Mouse (Mus musculus) c-Kit-positive CD71-positive TER-119-negative erythroid progenitor cells, embryonic 14.5 days (primary cell): ENCODE measurements at regions not wholly inside any gene's neighbourhood (a gene's known extent, or its start where the extent isn't known, plus 50 kb on each side); places are given as distances from the start of the nearest gene placed in this dataset.

Experiments
- DNase-seq: peaks from one replicate; pipeline ENCODE4 v3.0.0-alpha.2; 2013; ENCODE audit warnings: low read depth

GRCm38 (mm10) chr3:115596523-115596922 lies 118.3 kb downstream of the S1pr1 start:
- peak; percentile 50 for DNase-seq

GRCm38 (mm10) chr3:115590716-115591115 lies 124.2 kb downstream of the S1pr1 start:
- no peak for DNase-seq

- DNase-seq, result no peak
Observed at GRCm38 (mm10) chr3:115588585-115588984, 126.3 kb downstream of the S1pr1 start.

- DNase-seq, result no peak
Observed at GRCm38 (mm10) chr3:115580131-115580932, 134.5 kb downstream of the S1pr1 start.

GRCm38 (mm10) chr3:115575371-115575770 lies 139.5 kb downstream of the S1pr1 start:
- DNase-seq, result no peak

GRCm38 (mm10) chr3:115562735-115563134 lies 152.1 kb downstream of the S1pr1 start:
- DNase-seq, result no peak

- no peak for DNase-seq
Observed at GRCm38 (mm10) chr3:115554809-115555708, 159.8 kb downstream of the S1pr1 start.

GRCm38 (mm10) chr3:115553848-115554515 lies 160.9 kb downstream of the S1pr1 start:
- no peak for DNase-seq

- DNase-seq, result peak; percentile 5
Observed at GRCm38 (mm10) chr3:115541789-115542188, 173.1 kb downstream of the S1pr1 start.

GRCm38 (mm10) chr3:115538355-115538754 lies 176.5 kb downstream of the S1pr1 start:
- DNase-seq, result no peak

GRCm38 (mm10) chr3:115532141-115532735 lies 182.6 kb downstream of the S1pr1 start:
- no peak for DNase-seq

GRCm38 (mm10) chr3:115530441-115530840 lies 184.4 kb downstream of the S1pr1 start:
- DNase-seq, result no peak

- peak; percentile 1 for DNase-seq
Observed at GRCm38 (mm10) chr3:115529918-115530317, 185.0 kb downstream of the S1pr1 start.

- DNase-seq, result no peak
Observed at GRCm38 (mm10) chr3:115523515-115523914, 191.4 kb downstream of the S1pr1 start.

GRCm38 (mm10) chr3:115515645-115516044 lies 199.2 kb downstream of the S1pr1 start:
- DNase-seq, result no peak

GRCm38 (mm10) chr3:115509658-115510057 lies 205.2 kb downstream of the S1pr1 start:
- DNase-seq, result no peak

- DNase-seq, result no peak
Observed at GRCm38 (mm10) chr3:115497420-115497819, 217.5 kb downstream of the S1pr1 start.

GRCm38 (mm10) chr3:115496110-115496509 lies 218.8 kb downstream of the S1pr1 start:
- no peak for DNase-seq

- DNase-seq, result no peak
Observed at GRCm38 (mm10) chr3:115495692-115496091, 219.2 kb downstream of the S1pr1 start.

GRCm38 (mm10) chr3:115468980-115469379 lies 245.9 kb downstream of the S1pr1 start:
- no peak for DNase-seq

- DNase-seq, result no peak
Observed at GRCm38 (mm10) chr3:115467850-115468249, 247.0 kb downstream of the S1pr1 start.

GRCm38 (mm10) chr3:115462623-115463022 lies 252.2 kb downstream of the S1pr1 start:
- DNase-seq, result no peak
